Mouse (Mus musculus): ENCODE measurements around the gene Arid2. TPM values are rescaled to one million over a fixed set of nuclear protein-coding genes. Genes with fewer than 3 reads are reported as not detected.
"Not testable (repeated sequence)": the region's sequence is repeated elsewhere in the genome, so short reads cannot be mapped to it uniquely, and the experiment has no call there.

Arid2 gene
- polyA plus RNA-seq, 1 experiment from 2014 or later, result 14.1 TPM

DNA sequence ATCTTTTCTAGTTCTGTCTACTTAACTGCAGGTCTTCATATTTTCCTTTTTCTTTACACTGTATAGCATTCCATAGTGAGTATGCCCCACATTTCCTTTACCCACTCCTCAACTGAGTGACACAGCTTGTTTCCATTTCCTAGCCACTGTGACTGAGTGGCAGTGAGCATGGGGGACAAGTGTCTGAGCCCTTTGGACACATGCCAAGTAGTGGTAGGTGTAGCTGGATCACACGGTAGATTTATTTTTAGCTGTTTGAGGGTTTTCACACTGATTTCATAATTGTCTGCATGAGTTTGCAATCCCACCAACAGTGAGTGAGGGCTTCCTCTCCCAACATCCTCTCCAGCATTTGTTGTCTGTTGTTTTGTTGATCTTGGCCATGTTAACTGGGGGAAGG lies 28.3 kb downstream of the Arid2 start:
- Histone ChIP-seq H3K36me3 (peaks cover 31% of the 10 kb centered on the region), H3K9ac (no peak overlapping the region), H3K4me1 (peaks cover 19% of the 10 kb centered on the region), H3K27me3 (replicated peaks) (no peaks in the 10 kb centered on the region), H3K9me3 (no peaks in the 10 kb centered on the region), H3K4me3 (no peak overlapping the region), H3K27ac (replicated peaks) (0 out of 2 replicates have a peak overlapping the region, but pooled peaks have one; percentile 39), H3K4me2 (no peak overlapping the region)
- WGBS, result 12% methylated on average over 1 of the region's 1 CpGs
- no peak for ATAC-seq (ENCODE audit: extremely low read depth, insufficient number of reproducible peaks, low FRiP score, low TSS enrichment)

DNA sequence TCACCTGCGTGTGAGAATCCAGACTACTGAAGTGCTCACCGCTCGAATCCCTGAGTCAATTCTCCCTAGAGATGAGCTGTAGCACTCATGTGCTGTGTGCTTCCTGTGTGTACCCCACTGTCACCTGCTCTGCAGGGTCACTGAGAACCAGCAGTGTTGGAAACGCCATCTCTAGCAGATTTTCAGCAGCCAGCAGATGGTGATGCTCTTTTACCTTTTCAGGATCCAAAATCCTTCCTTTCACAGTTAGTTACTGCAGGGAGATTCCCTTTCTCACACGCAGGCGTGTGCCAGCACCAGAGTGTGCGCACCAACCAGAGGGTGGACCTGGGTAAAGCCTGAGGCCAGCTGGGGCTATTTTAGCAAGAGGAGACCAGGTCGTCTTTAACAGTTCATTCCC lies 32.0 kb downstream of the Arid2 start:
- no peak overlapping the region for H3K9ac ChIP-seq
- no peaks in the 10 kb centered on the region for H3K9me3 ChIP-seq
- H3K27ac ChIP-seq (replicated peaks), result no peak overlapping the region
- no peak overlapping the region for H3K4me2 ChIP-seq
- H3K27me3 ChIP-seq (replicated peaks), result no peaks in the 10 kb centered on the region
- H3K36me3 ChIP-seq, result peaks cover 12% of the 10 kb centered on the region
- H3K4me1 ChIP-seq, result peaks cover 19% of the 10 kb centered on the region
- WGBS, result 82% methylated on average over 8 of the region's 8 CpGs
- H3K4me3 ChIP-seq, result no peak overlapping the region
- ATAC-seq (ENCODE audit: extremely low read depth, insufficient number of reproducible peaks, low FRiP score, low TSS enrichment), result no peak

- WGBS, result 85% methylated on average over 7 of the region's 7 CpGs
- no peak overlapping the region for H3K4me3 ChIP-seq
- no peak overlapping the region for H3K4me2 ChIP-seq
- peaks cover 19% of the 10 kb centered on the region for H3K4me1 ChIP-seq
- H3K36me3 ChIP-seq, result peaks cover 15% of the 10 kb centered on the region
- no peaks in the 10 kb centered on the region for H3K27me3 ChIP-seq (replicated peaks)
- no peaks in the 10 kb centered on the region for H3K9me3 ChIP-seq
- no peak for ATAC-seq (ENCODE audit: extremely low read depth, insufficient number of reproducible peaks, low FRiP score, low TSS enrichment)
- H3K9ac ChIP-seq, result no peak overlapping the region
- H3K27ac ChIP-seq (replicated peaks), result no peak overlapping the region
Measured at GRCm38 (mm10) chr15:96325726-96326328, 38.5 kb downstream of the Arid2 start.

DNA sequence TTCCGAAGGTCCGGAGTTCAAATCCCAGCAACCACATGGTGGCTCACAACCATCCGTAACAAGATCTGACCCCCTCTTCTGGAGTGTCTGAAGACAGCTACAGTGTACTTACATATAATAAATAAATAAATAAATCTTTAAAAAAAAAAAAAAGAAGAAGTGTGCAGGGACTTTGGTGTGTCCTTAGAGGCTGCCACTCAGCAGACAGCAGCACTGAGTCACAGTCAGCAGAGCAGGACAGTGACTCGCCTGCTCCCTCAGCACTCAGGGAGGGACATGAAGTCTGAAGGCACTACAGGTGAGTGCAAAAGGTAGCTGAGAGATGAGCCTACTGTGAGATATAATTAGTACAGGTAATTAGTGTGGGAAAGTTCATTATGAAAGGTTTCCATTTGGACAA lies 41.4 kb downstream of the Arid2 start:
- not testable (repeated sequence) for H3K4me2 ChIP-seq; H3K27me3 ChIP-seq (replicated peaks); H3K27ac ChIP-seq (replicated peaks); H3K4me3 ChIP-seq; H3K9ac ChIP-seq; H3K9me3 ChIP-seq; ATAC-seq (ENCODE audit: extremely low read depth, insufficient number of reproducible peaks, low FRiP score, low TSS enrichment)
- 83% methylated on average over 3 of the region's 4 CpGs for WGBS
- peaks cover 44% of the 10 kb centered on the region for H3K4me1 ChIP-seq
- peaks cover 16% of the 10 kb centered on the region for H3K36me3 ChIP-seq

- H3K4me1 ChIP-seq, result peaks cover 44% of the 10 kb centered on the region
- H3K9me3 ChIP-seq, result no peaks in the 10 kb centered on the region
- 0 out of 2 replicates have a peak overlapping the region, but pooled peaks have one; percentile 36 for H3K27ac ChIP-seq (replicated peaks)
- WGBS, result 49% methylated on average over 3 of the region's 3 CpGs
- H3K27me3 ChIP-seq (replicated peaks), result no peaks in the 10 kb centered on the region
- no peak overlapping the region for H3K4me2 ChIP-seq
- H3K36me3 ChIP-seq, result peaks cover 10% of the 10 kb centered on the region
- no peak overlapping the region for H3K4me3 ChIP-seq
- ATAC-seq (ENCODE audit: extremely low read depth, insufficient number of reproducible peaks, low FRiP score, low TSS enrichment), result no peak
- no peak overlapping the region for H3K9ac ChIP-seq
Measured at GRCm38 (mm10) chr15:96330536-96330935, 43.2 kb downstream of the Arid2 start.

DNA sequence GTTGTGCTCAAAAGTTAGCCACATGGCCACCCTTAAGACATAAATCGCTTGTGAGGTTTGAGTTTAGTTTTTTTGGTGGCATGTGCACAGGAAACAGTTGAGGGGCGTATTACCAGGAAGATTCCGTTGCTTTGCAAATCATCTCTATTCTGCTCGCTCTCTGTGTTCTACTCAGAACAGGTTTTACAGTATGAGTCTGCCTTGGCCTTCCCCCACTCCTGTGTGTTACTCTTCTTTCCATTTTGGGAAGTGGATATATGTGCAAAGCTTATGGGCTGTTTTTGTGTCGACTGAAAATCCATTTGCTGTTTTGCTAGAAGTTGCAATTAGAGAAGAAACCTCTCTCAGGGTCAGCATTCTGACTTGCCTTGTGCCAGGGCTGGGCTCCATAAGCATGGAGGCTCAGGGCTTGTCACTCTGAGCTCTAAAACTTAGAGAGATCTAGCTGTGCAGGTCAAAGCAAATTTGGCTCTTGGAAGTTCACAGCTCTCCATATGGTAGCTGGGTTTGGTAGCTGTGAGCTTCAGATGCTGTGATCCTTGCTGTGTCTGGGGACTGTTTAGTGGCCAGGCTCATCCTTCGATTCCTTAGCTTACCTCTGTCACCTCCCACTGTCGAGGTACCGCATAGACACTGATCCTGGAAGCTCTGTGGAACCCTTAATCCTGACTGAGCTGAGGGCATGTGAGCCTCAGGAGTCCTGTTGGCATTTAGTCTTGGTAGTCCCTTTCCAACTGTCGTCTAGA lies 45.3 kb downstream of the Arid2 start:
- 0 out of 2 replicates have a peak overlapping the region, but pooled peaks have one; percentile 40 for H3K9ac ChIP-seq
- H3K4me1 ChIP-seq, result peaks cover 44% of the 10 kb centered on the region
- H3K36me3 ChIP-seq, result 0 out of 2 replicates have a peak, but pooled peaks cover 5% of the 10 kb centered on the region
- H3K9me3 ChIP-seq, result no peaks in the 10 kb centered on the region
- 86% methylated on average over 9 of the region's 9 CpGs for WGBS
- ATAC-seq (ENCODE audit: extremely low read depth, insufficient number of reproducible peaks, low FRiP score, low TSS enrichment), result no peak
- H3K27me3 ChIP-seq (replicated peaks), result no peaks in the 10 kb centered on the region
- peak overlapping the region; percentile 17; the same call in 1 of the 2 replicates for H3K27ac ChIP-seq (replicated peaks)
- no peak overlapping the region for H3K4me3 ChIP-seq
- H3K4me2 ChIP-seq, result no peak overlapping the region

DNA sequence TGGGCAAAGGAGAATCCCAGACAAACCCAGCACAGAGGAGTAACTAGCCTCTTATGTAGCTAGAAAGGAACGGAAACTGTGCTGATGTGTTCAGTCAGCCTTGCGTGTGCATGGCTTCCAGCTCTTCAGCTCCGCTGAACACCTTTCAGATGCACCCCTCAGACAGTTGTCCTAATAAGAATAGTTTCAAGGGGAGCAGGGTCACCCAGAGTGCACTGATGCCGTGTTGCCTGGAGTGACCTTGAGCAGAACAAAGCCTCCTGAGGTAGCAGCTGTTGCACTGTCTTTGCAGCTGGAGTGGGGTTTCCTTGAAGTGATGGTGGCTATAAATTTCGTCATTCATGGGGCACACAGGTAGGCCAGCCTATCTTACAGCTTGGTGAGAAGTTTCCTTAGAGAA lies 46.0 kb downstream of the Arid2 start:
- H3K9ac ChIP-seq, result peak overlapping the region; percentile 40; the same call in 1 of the 2 replicates
- ATAC-seq (ENCODE audit: extremely low read depth, insufficient number of reproducible peaks, low FRiP score, low TSS enrichment), result no peak
- H3K4me1 ChIP-seq, result peaks cover 44% of the 10 kb centered on the region
- WGBS, result 54% methylated on average over 5 of the region's 5 CpGs
- H3K27ac ChIP-seq (replicated peaks), result peak overlapping the region; percentile 17
- 0 out of 2 replicates have a peak, but pooled peaks cover 5% of the 10 kb centered on the region for H3K36me3 ChIP-seq
- H3K4me2 ChIP-seq, result no peak overlapping the region
- no peaks in the 10 kb centered on the region for H3K27me3 ChIP-seq (replicated peaks)
- H3K9me3 ChIP-seq, result no peaks in the 10 kb centered on the region
- no peak overlapping the region for H3K4me3 ChIP-seq

GRCm38 (mm10) chr15:96340924-96341323 lies 53.6 kb downstream of the Arid2 start:
- H3K4me1 ChIP-seq, result peaks cover 19% of the 10 kb centered on the region
- H3K9me3 ChIP-seq, result no peaks in the 10 kb centered on the region
- no peak overlapping the region for H3K4me3 ChIP-seq
- H3K9ac ChIP-seq, result no peak overlapping the region
- ATAC-seq (ENCODE audit: extremely low read depth, insufficient number of reproducible peaks, low FRiP score, low TSS enrichment), result no peak
- H3K4me2 ChIP-seq, result no peak overlapping the region
- H3K27me3 ChIP-seq (replicated peaks), result no peaks in the 10 kb centered on the region
- H3K27ac ChIP-seq (replicated peaks), result no peak overlapping the region
- 84% methylated on average over 2 of the region's 2 CpGs for WGBS
- no peaks in the 10 kb centered on the region for H3K36me3 ChIP-seq

- H3K4me1 ChIP-seq, result peaks cover 19% of the 10 kb centered on the region
- WGBS, result 92% methylated on average over 8 of the region's 8 CpGs
Measured at GRCm38 (mm10) chr15:96342097-96342496, 54.8 kb downstream of the Arid2 start.

GRCm38 (mm10) chr15:96342871-96343270 lies 55.6 kb downstream of the Arid2 start:
- WGBS, result 69% methylated on average over 3 of the region's 3 CpGs
- no peak for ATAC-seq (ENCODE audit: extremely low read depth, insufficient number of reproducible peaks, low FRiP score, low TSS enrichment)
- H3K4me3 ChIP-seq, result no peak overlapping the region

More at GRCm38 (mm10) chr15:96342097-96342496, 54.8 kb downstream of the Arid2 start:
- Histone ChIP-seq H3K9ac (no peak overlapping the region), H3K27me3 (replicated peaks) (no peaks in the 10 kb centered on the region), H3K27ac (replicated peaks) (no peak overlapping the region), H3K36me3 (no peaks in the 10 kb centered on the region), H3K4me3 (no peak overlapping the region), H3K4me2 (no peak overlapping the region), H3K9me3 (no peaks in the 10 kb centered on the region)
- ATAC-seq (ENCODE audit: extremely low read depth, insufficient number of reproducible peaks, low FRiP score, low TSS enrichment), result no peak

DNA sequence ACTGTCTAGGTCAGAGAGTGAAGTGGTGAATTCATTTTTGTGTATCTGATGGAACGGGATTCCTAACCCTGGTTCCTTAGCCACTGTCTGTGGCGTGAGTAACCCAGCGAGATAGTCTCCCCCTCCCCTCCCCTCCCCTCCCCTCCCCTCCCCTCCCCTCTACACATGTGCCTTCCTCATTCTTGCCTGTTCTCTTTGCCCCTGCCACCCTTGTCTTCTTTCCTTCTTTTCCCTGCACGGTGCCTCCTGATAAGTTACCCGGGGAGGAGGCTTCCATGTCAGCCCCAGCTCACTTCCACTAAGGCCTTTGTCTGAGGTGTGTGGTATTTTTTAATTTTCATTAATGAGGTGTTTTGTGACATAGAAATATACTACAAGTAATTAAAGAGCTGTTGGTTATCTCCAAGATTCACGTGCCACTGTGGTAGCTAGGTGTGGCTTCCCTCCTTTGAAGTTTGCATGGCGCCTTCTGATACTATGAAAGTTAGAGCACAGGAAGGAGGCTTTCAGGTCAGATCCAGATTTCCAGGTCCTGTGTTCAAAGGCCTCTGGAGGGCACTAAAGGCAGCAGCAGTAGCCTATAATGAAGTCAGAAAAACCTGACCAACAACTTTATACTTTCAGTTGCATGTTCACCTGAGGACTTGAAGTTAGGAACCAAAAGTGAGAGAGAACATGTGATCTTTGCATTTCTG lies 57.4 kb downstream of the Arid2 start:
- peaks cover under 1% of the 10 kb centered on the region; the same call in 1 of the 2 replicates for H3K36me3 ChIP-seq
- peaks cover 19% of the 10 kb centered on the region for H3K4me1 ChIP-seq
- no peaks in the 10 kb centered on the region for H3K27me3 ChIP-seq (replicated peaks)
- H3K27ac ChIP-seq (replicated peaks), result peak overlapping the region; percentile 24; the same call in 1 of the 2 replicates
- no peak overlapping the region for H3K9ac ChIP-seq
- no peak for ATAC-seq (ENCODE audit: extremely low read depth, insufficient number of reproducible peaks, low FRiP score, low TSS enrichment)
- no peaks in the 10 kb centered on the region for H3K9me3 ChIP-seq
- H3K4me2 ChIP-seq, result no peak overlapping the region
- H3K4me3 ChIP-seq, result no peak overlapping the region
- 30% methylated on average over 7 of the region's 7 CpGs for WGBS

More at GRCm38 (mm10) chr15:96342871-96343270, 55.6 kb downstream of the Arid2 start:
- Histone ChIP-seq H3K36me3 (no peaks in the 10 kb centered on the region), H3K9ac (no peak overlapping the region), H3K9me3 (no peaks in the 10 kb centered on the region), H3K4me1 (peaks cover 19% of the 10 kb centered on the region), H3K27me3 (replicated peaks) (no peaks in the 10 kb centered on the region), H3K4me2 (no peak overlapping the region), H3K27ac (replicated peaks) (no peak overlapping the region)
